Mouse (Mus musculus) brain, adult 2 months (tissue): ENCODE results near the gene Hsd17b11.
A peak's percentile ranks its signal among the peaks of the same experiment; 100 is the strongest.
"Not testable (repeated sequence)": the region's sequence is repeated elsewhere in the genome, so short reads cannot be mapped to it uniquely, and the experiment has no call there.

ENCODE experiments used
- DNase-seq: peaks from one replicate; pipeline ENCODE4 v3.0.0; 2011; ENCODE audit warnings: low read depth, low spot score

The Hsd17b11 gene

DNA sequence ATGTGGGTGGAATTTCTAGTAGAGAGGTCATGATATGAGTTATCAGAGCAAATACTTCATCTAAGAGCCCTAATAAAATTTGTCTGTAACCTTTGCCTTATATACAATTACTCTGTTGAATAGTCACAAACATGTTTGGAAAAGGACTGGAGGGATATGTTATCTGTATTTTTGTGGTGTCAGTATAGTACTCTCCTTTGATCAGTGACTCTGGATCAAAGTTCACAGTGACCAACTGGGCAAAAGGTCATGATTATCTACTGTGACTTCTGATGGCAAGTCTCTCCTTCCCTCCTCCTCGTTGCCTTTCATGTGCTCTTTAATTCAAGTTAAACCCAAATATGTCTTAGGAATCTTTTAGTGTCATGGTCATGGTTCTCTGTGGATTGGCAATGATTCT is 14.1 kb upstream of the Hsd17b11 start:
- no peak for DNase-seq

- no peak for DNase-seq
These were observed 13.3 kb upstream of the Hsd17b11 start for GRCm38 (mm10) chr5:104035066-104035465.

GRCm38 (mm10) chr5:104032434-104033097 is 10.8 kb upstream of the Hsd17b11 start:
- no peak for DNase-seq

- DNase-seq = no peak
These were observed 3.6 kb upstream of the Hsd17b11 start for GRCm38 (mm10) chr5:104025245-104025854.

DNA sequence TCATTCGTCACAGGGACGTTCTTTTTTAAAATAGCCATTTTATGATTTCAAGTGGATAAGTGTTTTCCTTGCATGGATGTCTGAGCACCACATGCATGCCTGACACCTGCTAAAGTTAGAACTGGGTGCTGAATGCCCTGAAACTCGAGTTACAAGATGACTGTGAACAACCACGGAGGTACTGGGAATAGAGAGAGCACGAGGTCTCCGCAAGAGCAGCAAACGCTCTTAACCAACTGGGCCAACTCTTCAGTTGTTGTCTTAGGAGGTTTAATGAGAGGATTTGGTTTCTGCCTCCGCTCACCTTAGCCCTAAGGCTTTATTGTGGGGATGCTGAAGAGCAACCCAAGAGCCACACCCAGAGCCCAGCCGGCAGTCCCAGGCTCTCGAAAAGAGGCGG is 3.0 kb upstream of the Hsd17b11 start:
- no peak for DNase-seq

DNA sequence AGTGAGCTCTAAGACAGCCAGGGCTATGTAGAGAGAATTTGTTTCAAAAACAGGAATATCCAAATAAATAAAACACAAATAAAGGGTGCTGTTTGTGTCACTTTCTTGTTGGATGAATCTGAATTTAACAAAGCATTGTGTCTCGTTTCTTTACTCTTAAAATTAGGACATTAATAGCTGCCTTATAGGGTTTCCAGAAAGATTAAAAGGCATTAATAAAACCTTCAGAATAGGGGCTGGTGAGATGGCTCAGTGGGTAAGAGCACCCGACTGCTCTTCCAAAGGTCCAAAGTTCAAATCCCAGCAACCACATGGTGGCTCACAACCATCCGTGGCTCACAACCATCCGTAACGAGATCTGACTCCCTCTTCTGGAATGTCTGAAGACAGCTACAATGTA is 2.5 kb upstream of the Hsd17b11 start:
- not testable (repeated sequence) for DNase-seq

GRCm38 (mm10) chr5:104023289-104024020 is 1.7 kb upstream of the Hsd17b11 start:
- no peak for DNase-seq

DNA sequence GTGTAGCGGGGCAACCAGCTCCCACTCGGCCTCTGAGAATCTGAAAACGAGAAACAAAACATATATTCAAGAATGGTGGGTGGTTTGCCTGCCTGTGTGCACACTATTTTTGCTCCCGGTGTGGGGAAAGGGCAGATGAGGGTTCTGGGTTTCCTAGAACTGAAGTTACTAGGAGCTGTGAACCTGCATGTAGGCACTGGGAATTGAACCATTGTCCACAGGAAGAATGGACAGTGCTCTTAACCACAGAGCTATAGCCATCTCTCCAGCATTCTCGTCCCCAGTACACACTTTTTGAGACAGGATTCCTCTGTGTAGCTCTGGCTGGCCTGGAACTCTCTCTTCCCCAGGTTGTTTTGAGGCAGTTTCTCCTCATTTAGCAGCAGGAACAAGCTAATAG is 839 bp upstream of the Hsd17b11 start:
- peak; percentile 6 for DNase-seq

- no peak for DNase-seq
These were observed 10.3 kb downstream of the Hsd17b11 start for GRCm38 (mm10) chr5:104011419-104011818.

- no peak for DNase-seq
These were observed 11.5 kb downstream of the Hsd17b11 start for GRCm38 (mm10) chr5:104010261-104010660.

- DNase-seq = no peak
These were observed 12.3 kb downstream of the Hsd17b11 start for GRCm38 (mm10) chr5:104009421-104009820.

DNA sequence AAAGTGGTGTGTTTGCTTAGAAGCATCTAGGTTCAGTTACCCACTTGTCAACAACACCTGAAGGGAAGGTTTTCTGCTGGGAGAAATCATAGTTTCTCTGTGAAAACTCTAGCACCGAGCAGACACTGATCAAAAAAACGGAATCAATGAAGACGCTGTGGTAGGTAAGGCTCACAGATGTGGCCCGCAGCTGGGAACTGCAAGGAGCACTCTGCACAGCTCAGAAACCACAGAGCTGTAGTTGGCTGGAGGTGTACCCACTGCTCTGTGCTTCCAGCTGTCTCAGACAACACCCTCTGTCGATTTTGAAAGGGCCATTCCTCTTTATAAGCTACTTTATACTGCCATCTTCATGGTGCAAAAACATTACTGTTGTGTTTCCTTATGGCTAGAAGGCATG is 13.9 kb downstream of the Hsd17b11 start:
- no peak for DNase-seq

- DNase-seq = peak; percentile 13
These were observed 14.9 kb downstream of the Hsd17b11 start for GRCm38 (mm10) chr5:104006811-104007210.

DNA sequence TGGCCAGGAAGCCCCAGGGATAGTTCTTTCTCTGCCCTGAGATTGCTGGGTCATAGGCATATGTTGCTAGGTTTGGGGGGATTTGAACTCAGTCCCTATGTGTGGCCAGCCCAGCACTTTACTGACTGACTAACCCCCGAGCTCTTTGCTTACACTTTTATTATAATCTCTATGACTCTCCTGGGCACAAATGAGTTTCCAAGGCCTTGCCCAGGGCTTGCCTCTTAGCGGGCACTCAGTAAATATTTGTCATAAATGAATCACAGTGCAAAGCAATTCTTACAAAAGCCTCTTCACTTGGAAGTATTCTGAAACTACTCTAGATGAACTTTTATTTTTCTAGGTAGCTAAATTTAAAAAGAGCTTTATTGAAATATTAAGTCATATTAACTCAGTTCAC is 17.8 kb downstream of the Hsd17b11 start:
- DNase-seq = no peak

- DNase-seq = peak; percentile 13
These were observed 18.3 kb downstream of the Hsd17b11 start for GRCm38 (mm10) chr5:104003256-104003931.

GRCm38 (mm10) chr5:104002549-104003255 is 19.0 kb downstream of the Hsd17b11 start:
- DNase-seq = no peak

DNA sequence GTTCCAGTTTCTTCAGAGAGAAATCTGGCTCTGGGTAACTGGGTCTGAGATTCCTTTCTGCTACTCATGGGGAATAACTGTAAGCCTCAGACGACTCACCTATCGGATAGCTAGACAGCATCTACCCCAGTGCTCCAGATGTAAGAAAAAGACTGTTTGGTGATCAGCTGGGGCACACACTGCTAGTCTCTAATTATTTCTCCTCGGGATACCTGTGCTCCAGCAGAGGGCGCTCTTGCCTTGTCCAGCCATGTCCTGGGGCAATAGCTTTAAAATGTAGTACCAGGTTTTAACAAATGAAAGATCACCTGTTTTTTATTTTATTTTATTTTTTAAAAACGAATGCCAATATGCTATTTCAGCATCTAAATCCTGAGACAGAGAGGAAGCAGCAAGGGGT is 22.0 kb downstream of the Hsd17b11 start:
- peak; percentile 88 for DNase-seq

DNA sequence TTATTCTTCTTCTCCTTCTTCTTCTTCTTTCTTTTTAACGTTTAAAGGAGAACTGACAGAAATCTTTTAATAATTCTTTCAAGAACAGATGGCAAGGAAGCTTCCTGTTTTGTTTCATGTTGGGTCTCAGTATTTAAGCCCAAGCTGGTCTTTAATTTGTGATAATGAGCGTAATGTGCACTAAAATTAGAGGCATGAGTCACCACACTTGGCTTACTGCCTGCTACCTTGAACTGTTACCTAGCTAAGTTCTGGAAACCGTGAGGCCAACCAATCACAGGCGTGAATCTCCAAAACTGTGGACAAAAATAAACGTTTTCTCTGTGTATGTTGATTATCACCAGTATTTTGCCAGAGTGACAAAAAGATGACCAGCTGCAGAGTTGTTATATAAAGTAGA is 23.0 kb downstream of the Hsd17b11 start:
- peak; percentile 89 for DNase-seq

GRCm38 (mm10) chr5:103995181-103995580 is 26.5 kb downstream of the Hsd17b11 start:
- peak; percentile 65 for DNase-seq

DNA sequence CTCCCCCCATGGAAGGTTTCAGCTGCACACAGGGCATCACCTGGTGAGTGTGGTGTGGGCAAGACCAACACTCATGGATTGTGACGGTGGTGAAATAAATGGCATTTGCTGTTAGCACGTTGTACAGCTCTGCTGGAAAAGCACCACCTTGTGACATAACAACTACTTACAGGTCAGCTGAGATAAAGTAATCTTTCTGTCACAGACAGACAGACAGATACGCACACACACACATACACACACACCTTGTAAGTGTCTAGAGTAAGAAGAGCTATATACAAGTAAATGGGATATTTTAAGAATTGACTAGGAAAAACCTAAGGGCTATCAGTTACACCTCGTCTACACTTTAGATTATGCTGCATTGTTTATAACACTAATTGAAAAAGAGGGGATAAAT is 27.1 kb downstream of the Hsd17b11 start:
- DNase-seq = no peak

- peak; percentile 14 for DNase-seq
These were observed 28.1 kb downstream of the Hsd17b11 start for GRCm38 (mm10) chr5:103993601-103994000.

GRCm38 (mm10) chr5:103992831-103993230 is 28.9 kb downstream of the Hsd17b11 start:
- no peak for DNase-seq
